Mouse (Mus musculus) limb, embryonic 11.5 days (tissue): ENCODE data around the gene Ap1ar. TPM values are rescaled to one million over a fixed set of nuclear protein-coding genes. Genes with fewer than 3 reads are reported as not detected.

ENCODE experiments used
- ATAC-seq: fragments of 200-750 bp; cut with Nextera tagmentation; 2 replicates; pipeline ENCODE4 v1.8.0; 2017; ENCODE audit warnings: low read depth; ENCODE audit not compliant: insufficient number of reproducible peaks, low FRiP score, low TSS enrichment
- DNase-seq: peaks from one replicate; pipeline ENCODE4 v3.0.0-alpha.2; 2015; ENCODE audit warnings: low spot score
- H3K27ac ChIP-seq: fragments of 300-500 bp; sonication (generic); replicated peaks from 2 replicates; pipeline ENCODE4 v1.5.1; 2014; ENCODE audit warnings: low read depth, mild to moderate bottlenecking, low read length
- H3K27me3 ChIP-seq: fragments of 300-500 bp; sonication (generic); 2 replicates; pipeline ENCODE4 v1.6.1; 2014; ENCODE audit warnings: mild to moderate bottlenecking, low read length, mixed read lengths; ENCODE audit not compliant: control insufficient read depth, insufficient read depth
- H3K36me3 ChIP-seq: fragments of 300-500 bp; sonication (generic); 2 replicates; pipeline ENCODE4 v1.6.1; 2014; ENCODE audit warnings: mild to moderate bottlenecking, low read length, moderate library complexity, mixed read lengths; ENCODE audit not compliant: control insufficient read depth, insufficient read depth
- H3K4me1 ChIP-seq: fragments of 300-500 bp; sonication (generic); 2 replicates; pipeline ENCODE4 v1.6.1; 2014; ENCODE audit warnings: low read length, mixed read lengths; ENCODE audit not compliant: control insufficient read depth, insufficient read depth
- H3K4me2 ChIP-seq: fragments of 300-500 bp; sonication (generic); 2 replicates; pipeline ENCODE4 v1.6.1; 2014; ENCODE audit warnings: low read depth, mild to moderate bottlenecking, moderate library complexity; ENCODE audit not compliant: severe bottlenecking
- H3K4me3 ChIP-seq: fragments of 300-500 bp; sonication (generic); 2 replicates; pipeline ENCODE4 v1.5.1; 2014; ENCODE audit warnings: low read depth, low read length
- H3K9ac ChIP-seq: fragments of 300-500 bp; sonication (generic); 2 replicates; pipeline ENCODE4 v1.6.1; 2014; ENCODE audit warnings: mild to moderate bottlenecking, low read length
- H3K9me3 ChIP-seq: fragments of 300-500 bp; sonication (generic); 2 replicates; pipeline ENCODE4 v1.6.1; 2016; ENCODE audit warnings: low read length; ENCODE audit not compliant: control insufficient read depth
- WGBS: fragments of 180-500 bp; shearing (Covaris S2); extraction: QIAGEN DNeasy Blood & Tissue Kit; methylation state at CpG from one replicate; pipeline ENCODE4 v1.1.7; 2014; 5-methylcytosine and 5-hydroxymethylcytosine counted together
- polyA plus RNA-seq: library from polyadenylated mRNA; unstranded; fragments of >200 nt; fragmentation: Nextera tagmentation; extraction: Ambion mirVana; gene quantifications from 2 replicates; pipeline ENCODE4 v1.2.1, GENCODE M21; 2014

Ap1ar gene
- polyA plus RNA-seq, 1 experiment from 2014 or later: 63.8 TPM

DNA sequence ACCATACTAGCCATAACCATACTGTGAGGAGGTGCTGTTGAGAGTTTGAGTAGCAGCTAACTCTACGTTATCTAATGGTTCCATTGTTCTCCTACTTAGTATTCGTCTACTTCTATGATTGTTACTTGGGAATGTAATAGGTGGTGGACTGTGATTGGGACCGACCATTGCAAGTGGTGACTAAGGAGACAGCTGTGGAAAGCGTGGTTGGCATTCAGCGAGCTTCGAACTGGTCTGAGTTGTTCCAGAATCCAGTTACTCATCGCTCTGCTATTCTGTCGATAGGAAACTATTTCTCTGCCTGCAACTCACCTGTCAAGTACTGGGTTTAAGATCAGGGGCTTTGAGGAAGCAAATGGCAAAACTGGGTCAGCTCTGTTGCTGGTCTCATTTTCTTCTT lies 36.2 kb downstream of the Ap1ar start:
- no peaks in the 10 kb centered on the region for H3K27me3 ChIP-seq
- H3K9ac ChIP-seq: no peak overlapping the region
- DNase-seq (no peak), ATAC-seq (no peak)
- H3K4me2 ChIP-seq: no peak overlapping the region
- no peaks in the 10 kb centered on the region for H3K36me3 ChIP-seq
- H3K27ac ChIP-seq: no peak overlapping the region
- no peaks in the 10 kb centered on the region for H3K4me1 ChIP-seq
- 90% methylated on average over 8 of the region's 8 CpGs for WGBS
- H3K9me3 ChIP-seq: no peaks in the 10 kb centered on the region
- no peak overlapping the region for H3K4me3 ChIP-seq

- H3K36me3 ChIP-seq: no peaks in the 10 kb centered on the region
- no peak for ATAC-seq
- 98% methylated on average over 7 of the region's 7 CpGs for WGBS
- no peak overlapping the region for H3K4me3 ChIP-seq
- no peak overlapping the region for H3K4me2 ChIP-seq
- DNase-seq: no peak
- H3K9me3 ChIP-seq: no peaks in the 10 kb centered on the region
- no peak overlapping the region for H3K27ac ChIP-seq
- no peaks in the 10 kb centered on the region for H3K27me3 ChIP-seq
- H3K9ac ChIP-seq: no peak overlapping the region
- H3K4me1 ChIP-seq: no peaks in the 10 kb centered on the region
Observed at GRCm38 (mm10) chr3:127796271-127796670, 41.1 kb downstream of the Ap1ar start.

GRCm38 (mm10) chr3:127795762-127796161 lies 41.6 kb downstream of the Ap1ar start:
- Histone ChIP-seq H3K4me1 (0 out of 2 replicates have a peak, but pooled peaks cover 3% of the 10 kb centered on the region), H3K27ac (no peak overlapping the region), H3K9ac (no peak overlapping the region), H3K27me3 (no peaks in the 10 kb centered on the region), H3K36me3 (no peaks in the 10 kb centered on the region), H3K9me3 (no peaks in the 10 kb centered on the region), H3K4me2 (no peak overlapping the region), H3K4me3 (no peak overlapping the region)
- no peak for ATAC-seq
- 94% methylated on average over 3 of the region's 3 CpGs for WGBS
- DNase-seq: no peak

DNA sequence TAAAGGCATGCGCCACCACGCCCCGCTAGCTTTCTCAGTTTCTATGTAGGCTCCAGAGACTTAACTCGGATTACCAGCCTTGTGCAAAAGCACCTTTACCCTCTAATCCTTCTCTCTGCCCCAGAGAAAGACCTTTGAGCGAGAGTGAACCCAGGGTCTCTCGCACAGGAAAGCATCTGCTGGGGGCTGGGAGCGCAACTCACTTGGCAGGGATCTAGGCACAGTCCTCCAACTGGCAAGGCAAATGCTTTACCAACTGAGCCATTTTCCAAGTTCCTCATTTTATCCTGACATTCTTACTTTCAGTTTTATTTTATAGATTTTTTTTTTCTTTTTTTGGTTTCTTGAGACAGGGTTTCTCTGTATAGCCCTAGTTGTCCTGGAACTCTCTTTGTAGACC lies 44.3 kb downstream of the Ap1ar start:
- no peak for ATAC-seq
- Histone ChIP-seq H3K27me3 (peaks cover 15% of the 10 kb centered on the region), H3K9me3 (no peaks in the 10 kb centered on the region), H3K4me3 (no peak overlapping the region), H3K27ac (no peak overlapping the region), H3K9ac (no peak overlapping the region), H3K4me1 (peaks cover 8% of the 10 kb centered on the region; the same call in 1 of the 2 replicates), H3K36me3 (no peaks in the 10 kb centered on the region), H3K4me2 (no peak overlapping the region)
- no peak for DNase-seq
- WGBS: 84% methylated on average over 7 of the region's 7 CpGs

GRCm38 (mm10) chr3:127791595-127792561 lies 45.4 kb downstream of the Ap1ar start:
- Histone ChIP-seq H3K9ac (no peak overlapping the region), H3K27me3 (peaks cover 18% of the 10 kb centered on the region), H3K4me2 (no peak overlapping the region), H3K4me1 (peaks cover 8% of the 10 kb centered on the region; the same call in 1 of the 2 replicates), H3K27ac (no peak overlapping the region), H3K4me3 (no peak overlapping the region; the same call in 1 of the 2 replicates), H3K36me3 (no peaks in the 10 kb centered on the region), H3K9me3 (no peaks in the 10 kb centered on the region)
- no peak for ATAC-seq
- 52% methylated on average over 4 of the region's 4 CpGs for WGBS
- DNase-seq: no peak

GRCm38 (mm10) chr3:127791056-127791483 lies 46.3 kb downstream of the Ap1ar start:
- DNase-seq (peak; percentile 52), ATAC-seq (no peak)
- H3K4me3 ChIP-seq: peak overlapping the region; percentile 57
- H3K9ac ChIP-seq: no peak overlapping the region
- H3K9me3 ChIP-seq: no peaks in the 10 kb centered on the region
- under 1% methylated on average over 15 of the region's 15 CpGs for WGBS
- H3K36me3 ChIP-seq: no peaks in the 10 kb centered on the region
- peaks cover 8% of the 10 kb centered on the region; the same call in 1 of the 2 replicates for H3K4me1 ChIP-seq
- H3K27ac ChIP-seq: no peak overlapping the region
- H3K27me3 ChIP-seq: peaks cover 18% of the 10 kb centered on the region
- H3K4me2 ChIP-seq: peak overlapping the region; percentile 90

GRCm38 (mm10) chr3:127790234-127791055 lies 46.9 kb downstream of the Ap1ar start:
- no peaks in the 10 kb centered on the region for H3K36me3 ChIP-seq
- no peaks in the 10 kb centered on the region for H3K9me3 ChIP-seq
- peaks cover 8% of the 10 kb centered on the region; the same call in 1 of the 2 replicates for H3K4me1 ChIP-seq
- peaks cover 18% of the 10 kb centered on the region for H3K27me3 ChIP-seq
- DNase-seq (peak; percentile 71), ATAC-seq (peak; percentile 75)
- peak overlapping the region; percentile 90 for H3K4me2 ChIP-seq
- H3K9ac ChIP-seq: peak overlapping the region; percentile 48; the same call in 1 of the 2 replicates
- WGBS: 0% methylated on average over 34 of the region's 36 CpGs
- no peak overlapping the region for H3K27ac ChIP-seq
- H3K4me3 ChIP-seq: peak overlapping the region; percentile 57
